Mouse (Mus musculus) embryonic facial prominence, embryonic 13.5 days (tissue): ENCODE measurements around the gene Me1. TPM values are rescaled to one million over a fixed set of nuclear protein-coding genes. Genes with fewer than 3 reads are reported as not detected.

ENCODE experiments used
- ATAC-seq: fragments of 200-750 bp; cut with Nextera tagmentation; 2 replicates; pipeline ENCODE4 v1.8.0; 2017; ENCODE audit warnings: low read depth; ENCODE audit not compliant: insufficient number of reproducible peaks, insufficient read depth, low FRiP score, low TSS enrichment
- H3K27ac ChIP-seq: fragments of 300-500 bp; sonication (generic); 2 replicates; pipeline ENCODE4 v1.5.1; 2015; ENCODE audit warnings: moderate library complexity, mild to moderate bottlenecking, inconsistent platforms
- H3K27me3 ChIP-seq: fragments of 300-500 bp; sonication (generic); 2 replicates; pipeline ENCODE4 v1.6.1; 2015; ENCODE audit warnings: mild to moderate bottlenecking, inconsistent platforms
- H3K36me3 ChIP-seq: fragments of 300-500 bp; sonication (generic); 2 replicates; pipeline ENCODE4 v1.6.1; 2015; ENCODE audit warnings: mild to moderate bottlenecking, inconsistent platforms
- H3K4me1 ChIP-seq: fragments of 300-500 bp; sonication (generic); 2 replicates; pipeline ENCODE4 v1.6.1; 2015; ENCODE audit warnings: inconsistent platforms
- H3K4me2 ChIP-seq: fragments of 300-500 bp; sonication (generic); 2 replicates; pipeline ENCODE4 v1.6.1; 2015; ENCODE audit warnings: moderate library complexity, mild to moderate bottlenecking, inconsistent platforms
- H3K4me3 ChIP-seq: fragments of 300-500 bp; sonication (generic); 2 replicates; pipeline ENCODE4 v1.5.1; 2015; ENCODE audit warnings: mild to moderate bottlenecking, inconsistent platforms
- H3K9ac ChIP-seq: fragments of 300-500 bp; sonication (generic); 2 replicates; pipeline ENCODE4 v1.6.1; 2015; ENCODE audit warnings: mild to moderate bottlenecking, inconsistent platforms
- H3K9me3 ChIP-seq: fragments of 300-500 bp; sonication (generic); 2 replicates; pipeline ENCODE4 v1.6.1; 2016; ENCODE audit warnings: inconsistent platforms
- WGBS: fragments of 180-500 bp; shearing (Covaris S2); methylation state at CpG from one replicate; pipeline ENCODE4 v1.1.7; 2015; ENCODE audit warnings: mixed read lengths; 5-methylcytosine and 5-hydroxymethylcytosine counted together
- polyA plus RNA-seq: library from polyadenylated mRNA; unstranded; fragments of >200 nt; fragmentation: Nextera tagmentation; extraction: Ambion mirVana; gene quantifications from 2 replicates; pipeline ENCODE4 v1.2.1, GENCODE M21; 2015

The Me1 gene
- polyA plus RNA-seq, 1 experiment from 2014 or later = 20.3 TPM

GRCm38 (mm10) chr9:86707431-86707830, 11.7 kb upstream of the Me1 start:
- no peak for ATAC-seq
- H3K4me3 ChIP-seq = no peak overlapping the region
- 67% methylated on average over 1 of the region's 1 CpGs for WGBS
- H3K36me3 ChIP-seq = no peaks in the 10 kb centered on the region
- no peaks in the 10 kb centered on the region for H3K27me3 ChIP-seq
- H3K4me2 ChIP-seq = no peak overlapping the region
- H3K9me3 ChIP-seq = no peaks in the 10 kb centered on the region
- no peak overlapping the region for H3K9ac ChIP-seq
- H3K27ac ChIP-seq = no peak overlapping the region
- no peaks in the 10 kb centered on the region for H3K4me1 ChIP-seq

GRCm38 (mm10) chr9:86701844-86702243, 6.1 kb upstream of the Me1 start:
- Histone ChIP-seq H3K27ac (peak overlapping the region; percentile 55), H3K36me3 (no peaks in the 10 kb centered on the region), H3K4me2 (no peak overlapping the region), H3K9ac (no peak overlapping the region), H3K4me3 (no peak overlapping the region), H3K27me3 (no peaks in the 10 kb centered on the region), H3K9me3 (no peaks in the 10 kb centered on the region), H3K4me1 (peaks cover 8% of the 10 kb centered on the region)
- 17% methylated on average over 2 of the region's 2 CpGs for WGBS
- 0 out of 2 replicates have a peak, but pooled peaks have one; percentile 64 for ATAC-seq

GRCm38 (mm10) chr9:86701264-86701663, 5.5 kb upstream of the Me1 start:
- Histone ChIP-seq H3K36me3 (no peaks in the 10 kb centered on the region), H3K9me3 (no peaks in the 10 kb centered on the region), H3K27ac (peak overlapping the region; percentile 64), H3K27me3 (no peaks in the 10 kb centered on the region), H3K4me3 (no peak overlapping the region), H3K4me2 (no peak overlapping the region), H3K4me1 (peaks cover 8% of the 10 kb centered on the region), H3K9ac (no peak overlapping the region)
- 17% methylated on average over 5 of the region's 5 CpGs for WGBS
- ATAC-seq = 0 out of 2 replicates have a peak, but pooled peaks have one; percentile 56

- Histone ChIP-seq H3K27me3 (no peaks in the 10 kb centered on the region), H3K4me2 (peak overlapping the region; percentile 83), H3K9ac (peak overlapping the region; percentile 85), H3K27ac (no peak overlapping the region; the same call in 1 of the 2 replicates), H3K36me3 (no peaks in the 10 kb centered on the region), H3K4me1 (peaks cover 3% of the 10 kb centered on the region; the same call in 1 of the 2 replicates), H3K9me3 (no peaks in the 10 kb centered on the region), H3K4me3 (peak overlapping the region; percentile 77)
- 2% methylated on average over 52 of the region's 56 CpGs for WGBS
- ATAC-seq = peak; percentile 15
Measured at GRCm38 (mm10) chr9:86695199-86695817, 445 bp downstream of the Me1 start.

- no peak for ATAC-seq
- 94% methylated on average over 7 of the region's 7 CpGs for WGBS
- H3K4me1 ChIP-seq = peaks cover 3% of the 10 kb centered on the region; the same call in 1 of the 2 replicates
- H3K4me2 ChIP-seq = peak overlapping the region; percentile 83
- H3K27ac ChIP-seq = no peak overlapping the region
- H3K36me3 ChIP-seq = no peaks in the 10 kb centered on the region
- H3K9ac ChIP-seq = no peak overlapping the region
- no peaks in the 10 kb centered on the region for H3K9me3 ChIP-seq
- peak overlapping the region; percentile 4; the same call in 1 of the 2 replicates for H3K4me3 ChIP-seq
- no peaks in the 10 kb centered on the region for H3K27me3 ChIP-seq
Measured at GRCm38 (mm10) chr9:86694644-86695043, 1.1 kb downstream of the Me1 start.

- H3K4me3 ChIP-seq = no peak overlapping the region
- WGBS = 82% methylated on average over 6 of the region's 6 CpGs
Measured at GRCm38 (mm10) chr9:86693935-86694334, 1.8 kb downstream of the Me1 start.

GRCm38 (mm10) chr9:86692676-86693075, 3.1 kb downstream of the Me1 start:
- Histone ChIP-seq H3K4me2 (no peak overlapping the region), H3K27me3 (no peaks in the 10 kb centered on the region), H3K4me3 (no peak overlapping the region), H3K4me1 (peaks cover 3% of the 10 kb centered on the region; the same call in 1 of the 2 replicates), H3K36me3 (no peaks in the 10 kb centered on the region), H3K9ac (no peak overlapping the region), H3K9me3 (no peaks in the 10 kb centered on the region), H3K27ac (no peak overlapping the region)
- ATAC-seq = no peak
- 78% methylated on average over 3 of the region's 3 CpGs for WGBS

More at GRCm38 (mm10) chr9:86693935-86694334, 1.8 kb downstream of the Me1 start:
- Histone ChIP-seq H3K27ac (no peak overlapping the region), H3K4me2 (no peak overlapping the region), H3K9me3 (no peaks in the 10 kb centered on the region), H3K27me3 (no peaks in the 10 kb centered on the region), H3K9ac (no peak overlapping the region), H3K4me1 (peaks cover 3% of the 10 kb centered on the region; the same call in 1 of the 2 replicates), H3K36me3 (no peaks in the 10 kb centered on the region)
- no peak for ATAC-seq

- Histone ChIP-seq H3K36me3 (no peaks in the 10 kb centered on the region), H3K4me2 (no peak overlapping the region), H3K4me3 (no peak overlapping the region), H3K27me3 (no peaks in the 10 kb centered on the region), H3K9ac (no peak overlapping the region), H3K9me3 (no peaks in the 10 kb centered on the region), H3K4me1 (peaks cover 3% of the 10 kb centered on the region; the same call in 1 of the 2 replicates), H3K27ac (no peak overlapping the region)
- ATAC-seq = no peak
- WGBS = 82% methylated on average over 5 of the region's 5 CpGs
Measured at GRCm38 (mm10) chr9:86692251-86692650, 3.5 kb downstream of the Me1 start.

- Histone ChIP-seq H3K4me1 (peaks cover 3% of the 10 kb centered on the region; the same call in 1 of the 2 replicates), H3K9me3 (no peaks in the 10 kb centered on the region), H3K9ac (no peak overlapping the region), H3K36me3 (no peaks in the 10 kb centered on the region), H3K27me3 (no peaks in the 10 kb centered on the region), H3K4me2 (no peak overlapping the region), H3K4me3 (no peak overlapping the region), H3K27ac (no peak overlapping the region)
- ATAC-seq = no peak
- WGBS = 91% methylated on average over 3 of the region's 3 CpGs
Measured at GRCm38 (mm10) chr9:86691101-86691500, 4.7 kb downstream of the Me1 start.

GRCm38 (mm10) chr9:86683713-86684209, 12.0 kb downstream of the Me1 start:
- ATAC-seq = no peak

GRCm38 (mm10) chr9:86682844-86683243, 12.9 kb downstream of the Me1 start:
- no peaks in the 10 kb centered on the region for H3K36me3 ChIP-seq
- no peak overlapping the region for H3K4me2 ChIP-seq
- no peak overlapping the region for H3K4me3 ChIP-seq
- H3K27me3 ChIP-seq = no peaks in the 10 kb centered on the region
- H3K27ac ChIP-seq = no peak overlapping the region
- peaks cover 15% of the 10 kb centered on the region for H3K4me1 ChIP-seq
- 41% methylated on average over 6 of the region's 6 CpGs for WGBS
- no peaks in the 10 kb centered on the region for H3K9me3 ChIP-seq
- no peak for ATAC-seq
- H3K9ac ChIP-seq = no peak overlapping the region

More at GRCm38 (mm10) chr9:86683713-86684209, 12.0 kb downstream of the Me1 start:
- Histone ChIP-seq H3K27me3 (no peaks in the 10 kb centered on the region), H3K9ac (no peak overlapping the region), H3K9me3 (no peaks in the 10 kb centered on the region), H3K4me2 (no peak overlapping the region), H3K36me3 (no peaks in the 10 kb centered on the region), H3K4me3 (no peak overlapping the region), H3K27ac (peak overlapping the region; percentile 57; the same call in 1 of the 2 replicates), H3K4me1 (peaks cover 15% of the 10 kb centered on the region)
- 38% methylated on average over 8 of the region's 8 CpGs for WGBS

- 89% methylated on average over 4 of the region's 4 CpGs for WGBS
- no peak for ATAC-seq
Measured at GRCm38 (mm10) chr9:86682278-86682677, 13.5 kb downstream of the Me1 start.

More at GRCm38 (mm10) chr9:86682278-86682677, 13.5 kb downstream of the Me1 start:
- H3K27ac ChIP-seq = no peak overlapping the region
- no peaks in the 10 kb centered on the region for H3K36me3 ChIP-seq
- no peaks in the 10 kb centered on the region for H3K27me3 ChIP-seq
- H3K9ac ChIP-seq = no peak overlapping the region
- H3K9me3 ChIP-seq = no peaks in the 10 kb centered on the region
- H3K4me3 ChIP-seq = no peak overlapping the region
- no peak overlapping the region for H3K4me2 ChIP-seq
- H3K4me1 ChIP-seq = peaks cover 15% of the 10 kb centered on the region
